Mouse (Mus musculus) gastrocnemius, adult 2 months (tissue): ENCODE measurements around the gene Fstl4. TPM values are rescaled to one million over a fixed set of nuclear protein-coding genes. Genes with fewer than 3 reads are reported as not detected.

Experiments
- DNase-seq: peaks from one replicate; pipeline ENCODE4 v3.0.0; 2022
- H3K27ac ChIP-seq: fragments of 200-600 bp; 2 replicates; pipeline ENCODE4 v1.8.1; 2022; ENCODE audit warnings: mild to moderate bottlenecking
- H3K4me3 ChIP-seq: fragments of 200-600 bp; 2 replicates; pipeline ENCODE4 v1.8.1; 2022; ENCODE audit warnings: mild to moderate bottlenecking, moderate library complexity
- CTCF ChIP-seq: fragments of 200-600 bp; IDR thresholded peaks from 2 replicates; pipeline ENCODE4 v1.8.1; 2022; ENCODE audit warnings: antibody characterized with exemption, mild to moderate bottlenecking, moderate library complexity
- intact Hi-C: fragments of 180-260 bp; cut with DNase I; formaldehyde crosslinking; loops from one replicate; pipeline ENCODE4 v1.15.1; 2025
- total RNA-seq, 2 experiments: library from RNA; stranded (reverse); gene quantifications; 2 replicates each; pipeline ENCODE4 v1.2.3; 2021

The Fstl4 gene
- total RNA-seq, 2 experiments from 2014 or later = not detected

DNA sequence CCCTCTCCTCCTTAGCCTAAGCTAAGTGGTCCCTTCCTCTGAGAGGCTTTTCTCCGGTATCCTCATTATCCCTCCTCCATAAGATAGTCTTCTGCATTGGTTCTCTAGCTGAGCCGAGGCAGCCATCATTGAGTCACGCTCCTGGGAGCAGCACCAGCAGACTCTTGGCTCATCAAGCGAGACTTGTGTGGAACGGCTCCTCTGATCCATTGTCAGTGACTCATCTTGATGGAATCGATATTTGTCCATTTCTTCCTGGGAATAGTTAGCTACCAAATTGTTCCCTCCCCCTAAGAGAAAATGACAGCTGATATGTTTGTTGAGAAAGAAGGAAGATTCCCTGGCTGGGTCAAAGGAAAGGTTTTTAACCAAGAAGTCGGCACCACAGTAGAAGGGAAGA, 17.2 kb upstream of the Fstl4 start:
- Histone ChIP-seq H3K27ac (no peak overlapping the region), H3K4me3 (no peak overlapping the region)
- intact Hi-C loops = no loop called here
- no peak for TF ChIP-seq CTCF
- no peak for DNase-seq

DNA sequence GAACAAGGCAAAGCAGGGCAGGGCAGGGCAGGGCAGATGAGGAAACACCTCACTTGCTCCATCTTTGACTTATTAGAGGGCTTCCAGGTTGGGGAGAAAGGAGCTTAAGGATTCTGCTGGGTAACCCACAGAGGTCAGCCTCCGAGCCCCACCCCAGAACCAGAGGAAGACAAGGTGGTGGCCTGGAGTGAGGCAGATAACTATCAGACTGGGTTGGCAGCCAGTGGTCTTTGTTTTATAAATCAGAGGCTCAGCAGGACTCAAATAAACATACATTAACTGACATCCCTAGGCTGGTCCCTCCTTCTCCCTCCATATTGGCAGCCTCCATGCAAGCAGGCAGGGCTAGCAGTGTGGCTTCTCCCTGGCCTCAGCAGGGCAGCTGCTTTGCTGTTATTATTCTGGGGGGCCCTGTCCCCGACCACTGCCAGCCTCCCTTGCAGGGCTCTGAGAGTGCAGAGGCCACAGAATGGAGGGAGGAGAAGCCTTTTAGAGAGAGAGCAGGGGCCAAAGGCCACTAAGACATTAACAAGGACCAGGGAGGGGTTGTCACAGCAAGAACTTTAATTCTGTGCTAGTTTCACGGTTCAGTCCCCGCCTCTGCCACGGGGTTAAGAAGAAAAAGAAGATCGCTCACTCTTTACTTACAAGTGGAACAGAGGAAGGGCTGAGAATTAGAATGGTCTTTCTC, 16.5 kb upstream of the Fstl4 start:
- TF ChIP-seq CTCF = no peak
- DNase-seq = no peak
- intact Hi-C loops = no loop called here
- no peak overlapping the region for H3K27ac ChIP-seq
- H3K4me3 ChIP-seq = no peak overlapping the region

DNA sequence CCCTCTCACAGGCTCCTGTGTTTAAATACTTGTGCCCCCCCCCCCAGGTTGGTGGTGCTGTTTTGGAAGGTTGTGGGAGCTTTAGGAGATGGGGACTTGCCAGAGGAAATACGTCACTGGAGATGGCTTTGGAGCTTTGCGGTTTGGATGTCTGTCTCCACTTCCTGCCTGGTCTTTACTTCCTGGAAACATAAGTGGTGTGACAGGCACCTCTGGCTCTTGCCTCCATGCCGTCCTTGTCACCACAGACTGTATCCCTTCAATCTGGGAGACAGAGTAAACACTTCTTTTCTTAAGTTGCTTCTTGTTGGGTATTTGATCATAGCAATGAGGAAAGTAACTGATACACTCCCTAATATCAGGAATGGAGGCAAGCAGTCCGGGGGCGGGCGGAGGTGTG, 14.4 kb upstream of the Fstl4 start:
- TF ChIP-seq CTCF = no peak
- no peak for DNase-seq
- no peak overlapping the region for H3K4me3 ChIP-seq

DNA sequence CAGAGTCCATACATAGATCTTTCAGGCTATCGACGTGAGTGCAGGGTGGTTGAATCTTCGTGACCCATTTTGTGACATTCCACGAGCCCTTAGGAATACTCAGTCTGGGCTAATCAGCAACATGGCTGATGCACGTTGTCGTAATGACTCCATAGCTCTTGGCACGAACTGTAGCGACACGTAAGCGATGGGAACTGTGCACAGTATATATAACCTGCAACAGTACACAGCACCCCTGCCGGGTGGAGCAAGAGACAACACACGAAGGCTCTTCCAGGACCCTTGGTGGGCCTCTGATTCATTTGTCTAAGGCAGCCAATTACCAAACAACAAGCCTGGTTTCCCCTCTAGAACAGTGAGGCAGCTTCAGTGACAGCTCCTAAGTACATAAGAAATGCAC, 11.9 kb upstream of the Fstl4 start:
- intact Hi-C loops = no loop called here
- no peak for TF ChIP-seq CTCF
- no peak for DNase-seq
- Histone ChIP-seq H3K27ac (no peak overlapping the region), H3K4me3 (no peak overlapping the region)

More for the DNA sequence above, 14.4 kb upstream of the Fstl4 start:
- intact Hi-C loops = no loop called here
- H3K27ac ChIP-seq = no peak overlapping the region

DNA sequence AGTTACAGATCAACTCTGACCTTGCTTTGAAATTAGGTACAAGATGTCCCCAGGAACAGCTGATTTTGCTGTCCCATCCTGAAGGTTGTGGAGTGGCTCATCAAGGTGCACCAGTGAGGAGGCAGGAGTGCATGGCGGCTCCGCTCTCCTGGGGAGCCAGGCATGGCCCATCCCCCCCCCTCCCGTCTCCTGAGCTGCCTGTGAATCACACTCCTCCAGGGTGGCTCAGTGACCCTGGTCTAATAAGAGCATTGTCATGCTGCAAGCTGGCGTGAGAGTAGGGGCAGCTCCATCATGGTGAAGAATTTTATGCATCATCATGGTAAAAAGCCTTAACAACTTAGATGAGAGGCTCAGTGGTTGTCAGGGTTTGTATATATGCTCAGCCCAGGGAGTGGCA, 11.2 kb upstream of the Fstl4 start:
- DNase-seq = no peak
- Histone ChIP-seq H3K4me3 (no peak overlapping the region), H3K27ac (no peak overlapping the region)
- TF ChIP-seq CTCF = no peak
- intact Hi-C loops = no loop called here

DNA sequence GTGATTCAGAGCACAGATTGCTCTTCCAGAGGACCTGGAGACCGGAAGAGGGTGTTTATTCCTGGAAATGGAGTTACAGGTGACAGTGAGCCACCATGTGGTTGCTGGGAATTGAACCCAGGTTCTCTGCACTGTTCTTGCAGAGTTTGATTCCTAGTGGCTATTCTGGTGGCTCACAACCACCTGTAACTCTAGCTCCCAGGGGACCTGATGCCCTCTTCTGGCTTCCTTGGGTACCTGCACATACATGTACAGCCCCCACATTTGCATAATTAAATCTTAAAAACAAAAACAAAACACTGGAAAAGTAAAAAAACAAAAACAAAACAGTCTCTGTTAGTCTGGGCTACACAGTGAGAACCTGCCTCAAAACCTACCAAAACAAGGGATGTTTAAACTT, 2.6 kb upstream of the Fstl4 start:
- no peak for DNase-seq
- intact Hi-C loops = loop anchor here (10.0 kb wide), 2 partner anchors 273 to 337 kb away; no protein-coding TSS in a partner anchor
- no peak for TF ChIP-seq CTCF
- Histone ChIP-seq H3K4me3 (no peak overlapping the region), H3K27ac (no peak overlapping the region)

DNA sequence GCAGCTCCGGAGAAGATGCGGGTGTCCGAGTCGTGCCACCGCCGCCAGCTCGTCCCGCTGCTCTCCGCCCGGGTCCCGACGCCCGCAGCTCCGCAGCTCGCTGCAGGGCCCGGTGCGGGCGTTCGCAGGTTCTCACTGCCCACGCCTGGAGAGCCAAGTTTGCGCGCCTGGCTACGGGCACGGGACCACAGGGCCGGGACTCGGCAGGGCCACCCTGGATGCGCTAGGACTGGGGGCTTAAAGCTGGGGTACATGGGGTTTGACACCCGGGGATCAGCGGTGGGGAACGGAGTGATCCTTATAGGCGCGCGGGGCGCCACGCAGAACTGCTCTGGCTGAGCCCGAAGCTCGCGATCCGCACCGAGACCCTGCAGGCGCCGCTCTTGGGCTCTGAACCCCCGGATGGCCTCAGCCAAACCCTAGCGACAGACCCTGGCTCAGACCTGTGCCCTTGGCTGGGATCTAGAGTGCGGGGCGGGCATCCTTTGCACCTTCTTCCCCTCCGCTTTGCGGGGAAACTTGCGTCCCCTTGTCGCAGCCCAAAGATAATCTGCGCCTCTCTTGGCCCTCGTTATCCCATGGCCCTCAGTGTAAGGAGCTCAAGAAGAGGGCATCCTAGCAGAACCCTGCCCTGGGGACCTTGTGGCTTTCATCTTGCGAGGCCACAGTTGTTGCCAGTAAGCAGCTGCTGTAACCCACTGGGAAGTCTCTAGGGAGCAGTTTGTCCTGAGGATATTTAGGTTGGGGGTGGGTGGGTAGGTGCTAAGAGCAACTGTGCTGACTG, 652 bp downstream of the Fstl4 start:
- no peak overlapping the region for H3K27ac ChIP-seq

DNA sequence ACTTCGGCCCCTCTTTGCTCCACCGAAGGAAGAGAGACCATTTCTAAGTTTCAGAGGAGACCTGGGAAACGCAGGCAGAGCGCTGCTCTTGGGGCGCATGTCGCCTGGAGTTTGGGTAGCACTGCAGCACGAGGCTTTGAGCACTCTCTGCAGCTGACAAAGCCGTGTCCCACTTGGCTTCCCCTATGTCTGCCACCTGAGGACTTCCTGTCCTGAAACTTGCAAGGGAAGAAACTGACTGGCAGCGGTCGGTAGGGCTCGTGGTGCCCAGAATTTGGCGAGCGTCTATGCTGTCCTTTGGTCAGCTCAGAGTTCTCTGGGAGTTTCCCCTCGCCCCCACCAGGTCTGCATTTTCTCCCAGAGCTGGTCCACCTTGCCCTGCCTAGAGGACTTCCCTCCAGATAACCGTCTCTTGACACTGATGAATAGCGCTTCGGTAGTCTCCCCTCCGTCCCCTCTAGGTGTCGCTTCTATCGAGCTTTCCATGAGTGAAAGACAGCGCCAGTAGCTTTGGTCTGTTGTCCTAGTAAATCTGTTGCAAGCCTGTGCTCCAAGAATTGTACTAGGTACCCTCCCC, 1.3 kb downstream of the Fstl4 start:
- DNase-seq = no peak

More for the DNA sequence above, 652 bp downstream of the Fstl4 start:
- TF ChIP-seq CTCF = no peak
- peak overlapping the region; percentile 68 for H3K4me3 ChIP-seq
- intact Hi-C loops = loop anchor here (10.0 kb wide), 2 partner anchors 270 to 340 kb away; no protein-coding TSS in a partner anchor
- no peak for DNase-seq

DNA sequence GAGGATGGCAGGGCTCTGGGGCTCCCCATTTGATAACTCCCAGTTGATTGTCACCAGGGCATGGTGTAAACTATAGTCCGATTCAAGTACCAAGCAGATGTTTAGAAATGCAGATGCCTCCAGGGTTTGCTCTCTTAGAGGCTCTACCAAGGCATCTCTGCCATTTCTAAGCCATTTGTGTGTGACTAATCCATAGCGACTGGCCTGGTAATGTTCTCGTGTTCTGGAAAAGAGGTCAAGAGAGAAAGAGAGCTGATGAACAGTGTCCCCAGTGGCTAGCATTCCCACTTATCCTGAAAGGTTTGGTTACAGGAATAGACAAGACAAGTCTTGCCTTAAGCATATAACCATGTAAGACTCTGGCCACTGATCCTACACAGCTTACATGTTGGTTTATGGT, 3.5 kb downstream of the Fstl4 start:
- Histone ChIP-seq H3K4me3 (no peak overlapping the region), H3K27ac (no peak overlapping the region)
- intact Hi-C loops = loop anchor here (10.0 kb wide), 2 partner anchors 267 to 343 kb away; no protein-coding TSS in a partner anchor
- TF ChIP-seq CTCF = no peak
- no peak for DNase-seq

More for the DNA sequence above, 1.3 kb downstream of the Fstl4 start:
- Histone ChIP-seq H3K27ac (no peak overlapping the region), H3K4me3 (no peak overlapping the region)
- peak; percentile 48 for TF ChIP-seq CTCF
- intact Hi-C loops = loop anchor here (10.0 kb wide), 2 partner anchors 269 to 341 kb away; no protein-coding TSS in a partner anchor

DNA sequence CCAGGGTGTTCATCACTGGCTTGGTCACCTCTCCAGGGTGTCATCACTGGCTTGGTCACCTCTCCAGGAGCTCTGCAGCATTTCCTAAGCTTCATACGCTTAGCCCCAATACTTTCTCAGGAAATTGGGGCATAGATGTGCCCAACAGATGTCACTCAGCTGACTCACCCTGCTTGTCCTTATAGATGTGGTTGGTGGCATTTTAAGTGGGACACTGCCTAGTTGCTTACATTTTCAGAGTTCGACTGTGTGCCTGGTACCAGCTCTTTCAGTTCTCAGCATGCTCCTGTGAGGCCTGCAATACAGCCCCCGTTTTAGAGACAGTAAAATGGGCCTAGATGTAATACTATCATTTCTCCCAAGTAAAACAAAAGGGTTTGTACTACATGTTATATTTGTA, 8.6 kb downstream of the Fstl4 start:
- Histone ChIP-seq H3K27ac (no peak overlapping the region), H3K4me3 (no peak overlapping the region)
- no peak for TF ChIP-seq CTCF
- DNase-seq = no peak
- intact Hi-C loops = no loop called here

DNA sequence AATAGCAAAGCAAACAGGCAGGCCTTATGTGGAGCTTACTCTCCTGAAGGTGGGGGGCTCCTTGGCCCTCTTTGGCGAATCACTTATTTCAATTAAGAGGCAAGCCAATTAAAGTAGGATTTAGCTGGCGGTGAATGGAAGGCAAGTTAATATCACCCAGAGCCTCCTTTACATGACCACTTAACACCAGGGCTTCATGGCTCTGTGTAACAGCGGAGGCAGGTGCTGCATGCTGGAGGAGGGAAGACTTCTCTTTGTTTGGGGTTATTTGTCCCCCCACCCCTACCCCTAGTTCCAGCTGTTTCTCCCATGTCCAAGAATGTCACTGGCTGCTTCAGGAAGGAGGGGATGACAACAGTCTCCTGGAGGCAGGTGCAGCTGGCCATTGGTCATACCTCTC, 10.9 kb downstream of the Fstl4 start:
- Histone ChIP-seq H3K4me3 (no peak overlapping the region), H3K27ac (no peak overlapping the region)
- intact Hi-C loops = no loop called here
- TF ChIP-seq CTCF = no peak
- no peak for DNase-seq

DNA sequence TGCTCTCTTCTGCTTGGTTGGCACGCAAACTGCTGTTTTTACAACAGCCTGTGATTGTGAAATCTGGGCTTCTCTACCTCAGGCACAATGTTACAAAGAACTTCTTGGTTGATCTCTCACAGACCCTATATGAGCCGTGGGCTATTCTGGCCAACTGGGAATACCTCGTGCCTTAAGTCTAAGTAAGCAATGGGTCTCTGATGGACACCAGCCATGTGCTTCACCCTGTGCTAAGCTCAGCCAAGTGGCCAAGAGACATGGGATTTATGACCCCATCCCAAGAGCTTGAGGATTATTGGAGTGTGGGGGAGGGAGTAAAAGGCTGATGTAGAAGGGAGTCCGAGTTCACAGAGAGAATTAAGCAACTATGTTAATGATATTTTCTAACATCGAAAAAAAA, 18.0 kb downstream of the Fstl4 start:
- intact Hi-C loops = no loop called here
- no peak overlapping the region for H3K4me3 ChIP-seq
- no peak for TF ChIP-seq CTCF

DNA sequence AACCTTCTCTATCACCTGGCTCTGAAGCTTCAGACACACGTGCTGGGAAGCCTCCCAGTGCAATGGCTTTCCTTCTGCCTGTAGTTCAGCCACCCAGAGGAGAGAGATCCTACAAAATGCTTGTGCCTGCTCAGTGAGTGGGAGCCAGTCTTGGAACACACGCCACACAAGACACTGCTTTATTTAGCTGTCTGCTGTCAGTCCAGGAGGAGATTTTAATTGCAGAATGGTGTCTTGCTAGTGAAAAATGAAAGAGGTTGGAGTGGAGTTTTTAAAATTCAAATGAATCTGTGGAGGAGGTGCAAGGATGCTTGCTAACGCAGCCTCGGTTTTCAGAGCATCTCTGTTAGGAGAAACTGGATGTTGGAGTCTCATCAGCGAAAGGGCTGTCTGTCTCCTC, 29.9 kb downstream of the Fstl4 start:
- H3K27ac ChIP-seq = no peak overlapping the region
- H3K4me3 ChIP-seq = no peak overlapping the region
- no peak for DNase-seq
- no peak for TF ChIP-seq CTCF
- intact Hi-C loops = no loop called here

More for the DNA sequence above, 18.0 kb downstream of the Fstl4 start:
- DNase-seq = no peak
- no peak overlapping the region for H3K27ac ChIP-seq
